Mouse (Mus musculus) fibroblast of lung, adult 2 months (primary cell): ENCODE data around the gene Gm4763.
"Not testable (repeated sequence)": the region's sequence is repeated elsewhere in the genome, so short reads cannot be mapped to it uniquely, and the experiment has no call there.

Source experiments
- DNase-seq: peaks from one replicate; pipeline ENCODE4 v3.0.0-alpha.2; 2011; ENCODE audit warnings: low read depth

Gene Gm4763

GRCm38 (mm10) chr7:24726808-24727207, at the start of gene Gm4763:
TSS of gene Gm4763 (minus strand) at chr7:24726908.
- not testable (repeated sequence) for DNase-seq

GRCm38 (mm10) chr7:24776145-24776544, 49.4 kb upstream of the Gm4763 start:
- no peak for DNase-seq

GRCm38 (mm10) chr7:24773942-24774535, 47.3 kb upstream of the Gm4763 start:
- DNase-seq: no peak

GRCm38 (mm10) chr7:24771361-24771760, 44.7 kb upstream of the Gm4763 start:
- no peak for DNase-seq

GRCm38 (mm10) chr7:24762574-24762973, 35.9 kb upstream of the Gm4763 start:
- no peak for DNase-seq

- no peak for DNase-seq
These were observed 34.5 kb upstream of the Gm4763 start for GRCm38 (mm10) chr7:24761161-24761560.

- no peak for DNase-seq
These were observed 33.5 kb upstream of the Gm4763 start, which contains the start of gene Cd177 for GRCm38 (mm10) chr7:24760211-24760610. TSS of gene Cd177 (minus strand) at chr7:24760311.

- no peak for DNase-seq
These were observed 31.8 kb upstream of the Gm4763 start for GRCm38 (mm10) chr7:24758520-24758919.

GRCm38 (mm10) chr7:24753476-24753875, 26.8 kb upstream of the Gm4763 start:
- no peak for DNase-seq

GRCm38 (mm10) chr7:24751610-24752009, 24.9 kb upstream of the Gm4763 start:
- DNase-seq: no peak

- DNase-seq: no peak
These were observed 24.0 kb upstream of the Gm4763 start for GRCm38 (mm10) chr7:24750695-24751094.

GRCm38 (mm10) chr7:24735970-24736670, 9.4 kb upstream of the Gm4763 start:
- DNase-seq: no peak

GRCm38 (mm10) chr7:24715039-24715438, 11.7 kb downstream of the Gm4763 start:
- no peak for DNase-seq

- no peak for DNase-seq
These were observed 17.8 kb downstream of the Gm4763 start, which contains the start of gene BC049730 for GRCm38 (mm10) chr7:24708832-24709292. TSS of gene BC049730 (plus strand) at chr7:24709242.

GRCm38 (mm10) chr7:24702841-24703240, 23.9 kb downstream of the Gm4763 start:
- DNase-seq: not testable (repeated sequence)

- not testable (repeated sequence) for DNase-seq
These were observed 28.8 kb downstream of the Gm4763 start for GRCm38 (mm10) chr7:24697891-24698290.

GRCm38 (mm10) chr7:24692693-24693092, 34.0 kb downstream of the Gm4763 start:
- DNase-seq: not testable (repeated sequence)

- not testable (repeated sequence) for DNase-seq
These were observed 39.2 kb downstream of the Gm4763 start for GRCm38 (mm10) chr7:24687519-24687918.

GRCm38 (mm10) chr7:24684121-24684520, 42.6 kb downstream of the Gm4763 start:
- DNase-seq: not testable (repeated sequence)

GRCm38 (mm10) chr7:24676575-24676974, 50.1 kb downstream of the Gm4763 start, which contains the start of gene Tex101:
TSS of gene Tex101 (minus strand) at chr7:24676675.
- no peak for DNase-seq

- DNase-seq: no peak
These were observed 54.7 kb downstream of the Gm4763 start for GRCm38 (mm10) chr7:24671944-24672439.
